Mouse (Mus musculus): ENCODE data around the gene Bst1. TPM values are rescaled to one million over a fixed set of nuclear protein-coding genes. Genes with fewer than 3 reads are reported as not detected.

Gene Bst1
- polyA plus RNA-seq, 1 experiment from 2014 or later: 1.5 TPM

GRCm38 (mm10) chr5:43892386-43892785, 73.7 kb downstream of the Bst1 start:
- H3K27me3 ChIP-seq: no peaks in the 10 kb centered on the region
- H3K27ac ChIP-seq (replicated peaks): no peak overlapping the region
- no peak for ATAC-seq (ENCODE audit: insufficient read depth)
- H3K4me1 ChIP-seq (replicated peaks): no peaks in the 10 kb centered on the region
- WGBS (ENCODE audit: insufficient replicate concordance): 28% methylated on average over 1 of the region's 1 CpGs
- H3K9ac ChIP-seq: no peak overlapping the region
- no peaks in the 10 kb centered on the region for H3K9me3 ChIP-seq (replicated peaks)
- no peak overlapping the region for H3K4me3 ChIP-seq (replicated peaks)
- no peak overlapping the region for H3K4me2 ChIP-seq
- H3K36me3 ChIP-seq (replicated peaks): no peaks in the 10 kb centered on the region

Other genes with a start within 250 kb of the Bst1 start
- 1.3 and 1.6 TPM in 2 replicates for gene Cc2d2a, start 156.5 kb upstream of the Bst1 start, polyA plus RNA-seq (2015; fragmentation: Nextera tagmentation; extraction: Ambion mirVana)
- 18.7 and 20.0 TPM in 2 replicates for gene Fbxl5, start 2.8 kb downstream of the Bst1 start, polyA plus RNA-seq (2015; fragmentation: Nextera tagmentation; extraction: Ambion mirVana)
- 13.2 and 14.7 TPM in 2 replicates for gene Cd38, start 49.7 kb downstream of the Bst1 start, polyA plus RNA-seq (2015; fragmentation: Nextera tagmentation; extraction: Ambion mirVana)
- gene Gm7879, start 94.3 kb downstream of the Bst1 start, polyA plus RNA-seq (2015; fragmentation: Nextera tagmentation; extraction: Ambion mirVana): 0.28 and 0.62 TPM in 2 replicates
- gene Fgfbp1, start 162.9 kb downstream of the Bst1 start, polyA plus RNA-seq (2015; fragmentation: Nextera tagmentation; extraction: Ambion mirVana): 0.44 and 0.91 TPM in 2 replicates

Data from liver, embryonic 15.5 days (tissue).